Mouse (Mus musculus): Measurements from ENCODE around the gene Txn1. TPM values are rescaled to one million over a fixed set of nuclear protein-coding genes. Genes with fewer than 3 reads are reported as not detected.

Txn1 gene
- polyA plus RNA-seq, 1 experiment, result 69.7 TPM

DNA sequence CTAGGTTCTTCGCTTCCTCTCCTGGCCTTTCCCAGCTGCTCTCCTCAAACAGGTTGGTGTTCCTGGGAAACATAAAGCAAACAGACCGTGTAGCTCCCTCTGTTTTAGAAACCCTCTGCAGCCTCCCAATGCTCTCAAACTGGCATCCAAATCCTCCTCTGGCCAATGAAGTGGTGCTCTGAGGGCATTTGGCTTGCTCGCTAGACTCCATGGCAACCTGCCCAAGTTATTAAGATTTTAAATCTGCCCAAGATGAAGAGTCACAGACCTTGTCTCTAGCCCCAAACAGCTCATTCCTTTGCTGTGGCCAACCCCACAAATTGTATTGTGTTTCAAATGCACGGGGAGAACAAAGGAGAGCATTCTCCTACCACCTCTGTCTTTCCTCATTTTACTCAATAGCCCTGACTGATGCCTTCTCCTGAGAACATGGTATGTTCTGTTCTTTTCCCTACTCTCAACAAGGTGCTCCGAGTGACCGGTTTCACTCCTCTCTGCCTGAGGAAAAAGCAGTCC lies 31.6 kb downstream of the Txn1 start:
- DNase-seq (ENCODE audit: low read depth in 1 of 2, low spot score in 2 of 2), result no peak
- Histone ChIP-seq H3K4me3 (ENCODE audit: extremely low read depth, insufficient read depth, insufficient read length) (no peak overlapping the region), H3K27me3 (ENCODE audit: control insufficient read depth, insufficient read depth, low read length) (no peaks in the 10 kb centered on the region), H3K36me3 (ENCODE audit: control insufficient read depth, insufficient read depth, low read length) (no peaks in the 10 kb centered on the region), H3K4me1 (ENCODE audit: control insufficient read depth, insufficient read depth, insufficient read length) (no peaks in the 10 kb centered on the region), H3K27ac (ENCODE audit: insufficient read depth, low read length) (no peak overlapping the region)
- WGBS, result 90% methylated on average over 6 of the region's 6 CpGs
- no peak for TF ChIP-seq POLR2A (IDR thresholded peaks at IDR 0.05; ENCODE audit: low read depth, low read length)
- TF ChIP-seq CTCF (IDR thresholded peaks at IDR 0.05; ENCODE audit: extremely low read depth, insufficient read depth, insufficient read length, insufficient replicate concordance), result no peak

DNA sequence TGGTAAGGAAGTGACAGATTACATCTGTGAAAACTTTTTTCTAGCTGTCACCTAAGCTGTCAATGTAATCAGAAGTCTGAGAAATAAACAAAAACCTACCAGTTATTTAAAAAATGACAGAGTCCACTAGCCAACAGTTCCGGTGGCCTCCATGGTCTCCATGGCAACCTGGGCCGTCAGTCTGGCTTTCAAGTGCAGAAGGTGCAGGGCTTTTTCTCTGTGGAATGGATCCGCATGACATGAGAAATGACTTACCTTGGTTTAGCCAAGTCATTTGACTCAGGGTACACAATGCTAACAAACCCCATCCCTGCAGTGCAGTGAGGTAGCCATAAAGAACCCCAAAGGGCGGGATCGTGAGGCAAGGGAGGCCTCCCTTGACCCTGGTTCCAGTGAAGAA lies 34.0 kb downstream of the Txn1 start:
- Histone ChIP-seq H3K4me1 (ENCODE audit: control insufficient read depth, insufficient read depth, insufficient read length) (no peaks in the 10 kb centered on the region), H3K27me3 (ENCODE audit: control insufficient read depth, insufficient read depth, low read length) (no peaks in the 10 kb centered on the region), H3K36me3 (ENCODE audit: control insufficient read depth, insufficient read depth, low read length) (no peaks in the 10 kb centered on the region), H3K27ac (ENCODE audit: insufficient read depth, low read length) (no peak overlapping the region), H3K4me3 (ENCODE audit: extremely low read depth, insufficient read depth, insufficient read length) (no peak overlapping the region)
- no peak for DNase-seq (ENCODE audit: low read depth in 1 of 2, low spot score in 2 of 2)
- TF ChIP-seq CTCF (IDR thresholded peaks at IDR 0.05; ENCODE audit: extremely low read depth, insufficient read depth, insufficient read length, insufficient replicate concordance), result no peak
- TF ChIP-seq POLR2A (IDR thresholded peaks at IDR 0.05; ENCODE audit: low read depth, low read length), result no peak
- WGBS, result 80% methylated on average over 5 of the region's 5 CpGs

DNA sequence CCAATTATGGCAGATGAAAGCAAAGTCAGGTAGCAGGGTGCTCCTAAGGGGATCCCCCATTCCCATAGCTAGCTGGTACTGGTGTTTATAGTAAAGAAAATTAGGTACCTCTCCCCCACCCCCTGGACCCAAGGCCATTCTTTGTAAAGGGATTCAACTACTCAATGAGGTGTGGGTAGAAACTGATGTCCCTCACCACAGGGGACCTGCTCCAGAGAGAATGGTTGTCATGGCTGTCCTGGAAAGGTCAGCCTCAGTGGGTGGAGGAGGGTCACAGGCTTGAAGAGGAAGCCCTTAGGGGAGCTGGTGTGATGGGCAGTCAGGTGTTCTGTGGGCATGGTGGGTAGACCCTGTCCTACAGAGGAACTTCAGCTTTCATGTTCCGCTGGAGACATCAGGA lies 35.7 kb downstream of the Txn1 start:
- H3K27me3 ChIP-seq (ENCODE audit: control insufficient read depth, insufficient read depth, low read length), result no peaks in the 10 kb centered on the region
- TF ChIP-seq CTCF (IDR thresholded peaks at IDR 0.05; ENCODE audit: extremely low read depth, insufficient read depth, insufficient read length, insufficient replicate concordance) (no peak), POLR2A (IDR thresholded peaks at IDR 0.05; ENCODE audit: low read depth, low read length) (no peak)
- H3K36me3 ChIP-seq (ENCODE audit: control insufficient read depth, insufficient read depth, low read length), result no peaks in the 10 kb centered on the region
- H3K27ac ChIP-seq (ENCODE audit: insufficient read depth, low read length), result no peak overlapping the region
- no peak for DNase-seq (ENCODE audit: low read depth in 1 of 2, low spot score in 2 of 2)
- H3K4me3 ChIP-seq (ENCODE audit: extremely low read depth, insufficient read depth, insufficient read length), result no peak overlapping the region
- H3K4me1 ChIP-seq (ENCODE audit: control insufficient read depth, insufficient read depth, insufficient read length), result no peaks in the 10 kb centered on the region; the same call in 1 of the 2 replicates
- WGBS, result 88% methylated on average over 1 of the region's 1 CpGs

DNA sequence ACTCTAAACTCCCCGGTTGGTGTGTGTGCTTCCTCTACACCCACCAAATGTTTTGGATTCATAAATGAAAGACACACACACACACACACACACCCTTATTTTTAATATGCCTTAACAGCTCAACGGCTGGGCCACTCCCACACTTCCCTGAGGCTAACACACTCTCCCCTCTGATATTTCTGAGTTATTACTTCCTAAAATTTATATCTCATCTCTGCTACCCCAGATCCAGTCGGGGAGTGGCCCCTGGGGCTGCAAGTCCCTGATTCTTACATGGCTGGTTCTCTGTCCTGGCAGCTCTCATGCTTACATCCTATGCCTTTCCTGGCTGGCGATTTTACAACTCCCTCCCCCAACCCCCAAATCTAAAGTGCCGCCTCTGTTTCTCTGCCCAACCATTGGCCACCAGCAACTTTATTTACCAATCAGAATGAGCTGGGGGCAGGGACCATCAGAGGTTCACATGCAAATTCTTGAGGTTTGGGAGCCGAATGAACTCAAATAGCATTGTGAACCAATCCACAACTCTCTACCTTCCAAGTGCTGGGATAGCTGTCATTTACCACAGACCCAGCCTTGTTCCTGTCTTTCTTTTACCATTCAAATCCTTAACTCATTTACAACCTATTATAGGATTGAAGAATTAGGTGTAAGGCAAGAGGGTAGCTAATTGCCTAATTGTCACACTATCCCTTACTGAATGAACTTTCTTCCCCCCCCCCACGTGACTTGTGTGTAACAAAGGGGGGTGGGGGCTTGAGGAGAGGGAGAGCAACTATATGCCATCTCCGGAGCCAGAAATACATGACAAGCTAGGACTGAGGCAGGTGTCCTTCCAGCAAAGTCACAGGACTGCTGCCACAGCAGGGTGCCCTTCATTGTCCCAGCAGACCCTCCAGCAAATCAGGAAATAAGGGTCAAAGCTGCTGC lies 36.5 kb downstream of the Txn1 start:
- no peak for DNase-seq (ENCODE audit: low read depth in 1 of 2, low spot score in 2 of 2)
- H3K4me3 ChIP-seq (ENCODE audit: extremely low read depth, insufficient read depth, insufficient read length), result no peak overlapping the region
- TF ChIP-seq POLR2A (IDR thresholded peaks at IDR 0.05; ENCODE audit: low read depth, low read length), result no peak
- TF ChIP-seq CTCF (IDR thresholded peaks at IDR 0.05; ENCODE audit: extremely low read depth, insufficient read depth, insufficient read length, insufficient replicate concordance), result no peak
- 41% methylated on average over 8 of the region's 8 CpGs for WGBS
- no peaks in the 10 kb centered on the region for H3K27me3 ChIP-seq (ENCODE audit: control insufficient read depth, insufficient read depth, low read length)
- no peak overlapping the region for H3K27ac ChIP-seq (ENCODE audit: insufficient read depth, low read length)
- H3K36me3 ChIP-seq (ENCODE audit: control insufficient read depth, insufficient read depth, low read length), result no peaks in the 10 kb centered on the region
- H3K4me1 ChIP-seq (ENCODE audit: control insufficient read depth, insufficient read depth, insufficient read length), result no peaks in the 10 kb centered on the region; the same call in 1 of the 2 replicates

DNA sequence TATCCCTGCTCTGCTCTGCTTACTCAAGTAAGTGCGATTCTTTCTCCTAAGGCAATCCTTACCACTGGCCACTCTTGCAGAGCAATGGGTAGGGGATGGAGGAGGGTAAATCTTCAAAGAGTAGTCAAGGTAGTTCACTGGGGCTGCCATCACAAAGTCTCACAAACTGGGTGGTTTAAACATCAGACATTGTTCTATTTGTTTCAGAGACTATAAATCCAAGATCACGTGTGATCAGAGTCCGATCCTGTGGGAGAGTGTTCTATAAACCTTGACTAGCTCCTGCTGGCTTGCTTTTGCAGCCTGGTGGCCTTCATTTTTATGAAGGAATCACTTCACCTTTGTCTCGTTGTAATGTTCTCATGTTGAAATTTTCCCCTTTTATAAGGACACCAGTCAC lies 39.5 kb downstream of the Txn1 start:
- Histone ChIP-seq H3K4me1 (ENCODE audit: control insufficient read depth, insufficient read depth, insufficient read length) (no peaks in the 10 kb centered on the region; the same call in 1 of the 2 replicates), H3K4me3 (ENCODE audit: extremely low read depth, insufficient read depth, insufficient read length) (no peak overlapping the region), H3K27ac (ENCODE audit: insufficient read depth, low read length) (no peak overlapping the region), H3K36me3 (ENCODE audit: control insufficient read depth, insufficient read depth, low read length) (no peaks in the 10 kb centered on the region), H3K27me3 (ENCODE audit: control insufficient read depth, insufficient read depth, low read length) (no peaks in the 10 kb centered on the region)
- TF ChIP-seq POLR2A (IDR thresholded peaks at IDR 0.05; ENCODE audit: low read depth, low read length) (no peak), CTCF (IDR thresholded peaks at IDR 0.05; ENCODE audit: extremely low read depth, insufficient read depth, insufficient read length, insufficient replicate concordance) (no peak)
- WGBS, result 83% methylated on average over 4 of the region's 4 CpGs
- no peak for DNase-seq (ENCODE audit: low read depth in 1 of 2, low spot score in 2 of 2)

DNA sequence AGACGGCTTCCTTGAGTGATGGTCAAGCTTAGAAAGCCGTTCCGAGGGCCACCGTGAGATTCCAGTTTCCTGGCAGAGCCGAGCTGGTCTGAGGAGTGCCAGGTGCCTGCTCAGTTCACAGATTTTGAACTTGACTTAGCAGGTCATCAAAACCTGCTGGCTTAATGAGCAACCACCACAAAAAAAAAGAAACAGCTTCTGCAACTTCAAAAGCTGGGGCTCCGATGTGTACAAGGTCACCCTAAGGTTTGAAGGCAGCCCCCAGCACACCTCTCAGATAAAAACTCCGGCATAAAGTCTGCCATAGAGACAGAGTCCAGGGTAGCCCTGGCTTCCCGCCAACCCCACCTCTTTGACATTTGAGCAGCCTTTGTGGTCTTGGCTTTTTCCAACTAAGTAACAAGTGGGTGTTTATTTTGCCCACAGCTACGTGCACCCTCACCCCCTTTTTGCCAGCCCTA lies 40.0 kb downstream of the Txn1 start, which contains the start of gene D630039A03Rik:
D630039A03Rik (minus strand) TSS at position 97 of the 461 bp plus-strand sequence.
- no peak for DNase-seq (ENCODE audit: low read depth in 1 of 2, low spot score in 2 of 2)
- Histone ChIP-seq H3K36me3 (ENCODE audit: control insufficient read depth, insufficient read depth, low read length) (no peaks in the 10 kb centered on the region), H3K4me3 (ENCODE audit: extremely low read depth, insufficient read depth, insufficient read length) (peak within 1 kb of the TSS; percentile 11; the same call in 1 of the 2 replicates), H3K27me3 (ENCODE audit: control insufficient read depth, insufficient read depth, low read length) (no peaks in the 10 kb centered on the region), H3K27ac (ENCODE audit: insufficient read depth, low read length) (no peak within 1 kb of the TSS), H3K4me1 (ENCODE audit: control insufficient read depth, insufficient read depth, insufficient read length) (no peaks in the 10 kb centered on the region; the same call in 1 of the 2 replicates)
- TF ChIP-seq POLR2A (IDR thresholded peaks at IDR 0.05; ENCODE audit: low read depth, low read length) (no peak), CTCF (IDR thresholded peaks at IDR 0.05; ENCODE audit: extremely low read depth, insufficient read depth, insufficient read length, insufficient replicate concordance) (no peak)
- 17% methylated on average over 9 of the region's 9 CpGs for WGBS
